Mouse (Mus musculus): ENCODE results near the gene Ndufs8. TPM values are rescaled to one million over a fixed set of nuclear protein-coding genes. Genes with fewer than 3 reads are reported as not detected.
A peak's percentile ranks its signal among the peaks of the same experiment; 100 is the strongest.
"Not testable (repeated sequence)": the region's sequence is repeated elsewhere in the genome, so short reads cannot be mapped to it uniquely, and the experiment has no call there.

The Ndufs8 gene
- 100 to 1,000 TPM; 205 to 212 TPM for total RNA-seq (2021)
- long read RNA-seq, experiment 1, transcript Ndufs8-201 (7 exons, 983 nt) = minor isoform, 38 of 281 reads
- long read RNA-seq, experiment 1, transcript Ndufs8-205 (7 exons, 780 nt) = major isoform, 196 of 281 reads
- long read RNA-seq, experiment 1, transcript Ndufs8-203 (7 exons, 977 nt) = minor isoform, 5 of 281 reads
- long read RNA-seq, experiment 1, partial matches to known transcripts = 33 of 281 reads
- long read RNA-seq, experiment 1, other reads (novel, unspliced or antisense) = 9 of 281 reads
- long read RNA-seq, experiment 2, transcript Ndufs8-205 (7 exons, 780 nt) = major isoform, 171 of 265 reads
- long read RNA-seq, experiment 2, transcript Ndufs8-201 (7 exons, 983 nt) = minor isoform, 35 of 265 reads
- long read RNA-seq, experiment 2, partial matches to known transcripts = 39 of 265 reads
- long read RNA-seq, experiment 2, other reads (novel, unspliced or antisense) = 15 of 265 reads

DNA sequence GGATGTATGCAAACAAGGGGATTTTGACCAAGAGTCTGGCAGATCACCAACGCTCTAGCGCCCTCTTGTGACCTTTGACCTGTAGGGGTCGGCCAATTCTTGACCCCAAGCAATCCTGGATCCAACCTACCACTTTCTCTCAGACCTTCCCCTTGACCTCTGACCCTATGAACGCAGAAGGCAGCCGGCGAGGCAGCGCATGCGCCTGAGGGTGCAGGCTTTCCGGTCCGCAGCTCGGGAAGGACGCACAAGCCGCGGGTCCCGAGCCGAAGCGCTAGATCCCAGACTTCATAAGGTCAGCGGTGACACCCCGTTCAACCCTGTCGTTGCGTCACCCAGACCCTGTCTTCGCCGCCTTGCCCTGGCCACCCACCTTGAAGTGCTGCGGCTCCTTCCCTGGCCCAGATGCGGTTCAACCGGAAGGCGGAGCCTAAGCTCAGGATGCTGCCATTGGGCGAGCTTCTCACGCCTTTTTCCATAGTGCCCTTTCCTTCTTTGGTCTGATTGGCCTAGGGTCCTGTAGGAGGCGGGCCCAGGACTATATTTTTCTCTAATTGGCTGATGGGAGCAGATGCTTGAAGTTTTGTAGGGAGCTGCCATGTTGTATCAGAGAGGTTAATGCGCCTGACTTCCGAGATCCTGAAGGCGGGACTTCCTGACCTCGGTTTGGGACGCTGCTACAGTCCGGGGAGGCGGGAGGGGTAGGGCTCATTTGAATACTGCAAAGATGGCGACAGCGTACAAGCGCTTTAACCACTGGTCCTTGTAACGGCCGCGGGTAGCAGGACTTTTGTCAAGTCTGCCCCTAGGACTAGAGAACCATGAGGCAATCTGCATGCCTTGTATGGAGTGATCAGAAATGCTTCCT lies at the start of gene Ndufs8:
TSS of gene Ndufs8 (minus strand) at position 438 of the 868 bp plus-strand sequence.
- DNase-seq (ENCODE audit: low spot score in 2 of 2) = peak; percentile 74 to 84

DNA sequence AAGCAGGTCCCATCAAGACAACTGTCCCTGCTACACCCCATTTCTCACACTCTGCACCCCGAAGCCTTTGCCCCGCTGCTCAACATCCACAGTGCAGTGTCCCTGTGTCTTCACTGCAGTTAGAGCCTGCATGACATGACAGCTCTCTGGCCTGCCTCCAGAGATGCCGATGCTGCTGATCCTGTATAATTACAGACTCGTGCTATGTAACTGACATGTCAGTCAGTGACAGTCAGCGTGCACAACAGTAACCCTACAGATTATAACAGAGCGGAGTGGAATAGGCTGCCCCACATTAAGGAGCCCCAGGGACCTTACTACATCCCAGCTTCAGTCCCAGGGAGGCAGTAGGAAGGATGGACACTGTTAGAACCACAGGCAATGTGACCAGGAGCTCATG lies 49.2 kb upstream of the Ndufs8 start:
- DNase-seq (ENCODE audit: low spot score in 2 of 2) = not testable (repeated sequence)

DNA sequence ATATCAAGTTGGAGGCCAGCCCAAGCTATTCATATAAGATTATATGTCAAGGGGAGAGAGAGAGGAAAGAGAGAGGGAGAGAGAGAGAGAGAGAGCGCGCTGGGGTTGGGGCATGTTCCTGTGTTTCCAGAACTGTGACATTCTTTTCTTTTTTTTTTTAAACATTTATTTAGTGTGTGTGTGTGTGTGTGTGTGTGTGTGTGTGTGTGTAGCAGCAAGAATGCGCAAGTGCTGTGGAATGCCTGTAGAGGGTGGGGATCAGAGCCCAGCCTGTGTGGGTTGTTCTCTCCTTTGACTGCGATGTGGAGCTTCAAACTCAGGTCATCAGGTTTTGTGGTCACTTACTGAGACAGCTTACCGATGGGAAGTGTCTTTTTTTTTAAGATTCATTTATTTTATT lies 47.6 kb upstream of the Ndufs8 start:
- no peak for DNase-seq (ENCODE audit: low spot score in 2 of 2)

DNA sequence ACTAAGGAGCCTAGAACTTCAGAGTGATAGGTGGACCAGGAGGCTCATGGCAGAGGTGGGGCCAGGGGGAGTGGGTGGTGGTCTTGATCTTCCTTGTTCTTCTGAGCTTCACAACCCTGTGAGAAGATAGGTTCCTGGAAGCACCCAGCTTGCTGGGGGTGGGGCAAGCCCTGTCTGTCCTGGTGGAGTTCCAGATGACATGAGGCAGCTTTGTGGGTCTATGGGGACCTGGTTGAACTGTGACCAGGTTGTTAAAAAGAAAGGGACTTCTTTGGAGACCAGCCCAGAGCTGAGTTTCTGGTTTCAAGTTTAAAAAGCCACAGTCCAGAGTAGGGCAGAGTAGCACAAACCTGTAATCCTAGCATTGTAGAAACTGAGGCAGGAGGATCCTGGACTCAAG lies 46.5 kb upstream of the Ndufs8 start:
- no peak for DNase-seq (ENCODE audit: low spot score in 2 of 2)

DNA sequence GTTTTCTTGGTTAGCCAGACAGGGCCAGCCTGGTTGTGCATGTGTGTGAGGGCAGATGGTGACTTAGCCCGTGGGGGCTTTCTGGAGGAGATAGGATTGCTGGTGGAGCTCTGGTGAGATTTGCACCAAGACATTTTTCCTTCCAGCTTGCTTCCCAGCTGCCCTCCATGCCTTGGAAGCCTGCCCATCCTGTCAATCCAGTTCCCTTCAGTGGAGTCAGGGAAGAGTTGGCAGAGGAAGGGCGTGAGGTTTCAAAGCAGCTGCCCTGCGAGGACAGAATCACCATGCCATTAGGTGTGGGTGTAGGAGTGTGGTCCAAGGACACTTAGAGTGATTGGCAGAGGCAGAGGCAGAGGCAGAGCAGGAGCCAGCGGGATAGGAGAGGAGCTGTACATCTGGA lies 45.9 kb upstream of the Ndufs8 start, which contains the start of gene Aldh3b3:
TSS of gene Aldh3b3 (plus strand) at position 176 of the 400 bp plus-strand sequence.
- DNase-seq (ENCODE audit: low spot score in 2 of 2) = no peak

DNA sequence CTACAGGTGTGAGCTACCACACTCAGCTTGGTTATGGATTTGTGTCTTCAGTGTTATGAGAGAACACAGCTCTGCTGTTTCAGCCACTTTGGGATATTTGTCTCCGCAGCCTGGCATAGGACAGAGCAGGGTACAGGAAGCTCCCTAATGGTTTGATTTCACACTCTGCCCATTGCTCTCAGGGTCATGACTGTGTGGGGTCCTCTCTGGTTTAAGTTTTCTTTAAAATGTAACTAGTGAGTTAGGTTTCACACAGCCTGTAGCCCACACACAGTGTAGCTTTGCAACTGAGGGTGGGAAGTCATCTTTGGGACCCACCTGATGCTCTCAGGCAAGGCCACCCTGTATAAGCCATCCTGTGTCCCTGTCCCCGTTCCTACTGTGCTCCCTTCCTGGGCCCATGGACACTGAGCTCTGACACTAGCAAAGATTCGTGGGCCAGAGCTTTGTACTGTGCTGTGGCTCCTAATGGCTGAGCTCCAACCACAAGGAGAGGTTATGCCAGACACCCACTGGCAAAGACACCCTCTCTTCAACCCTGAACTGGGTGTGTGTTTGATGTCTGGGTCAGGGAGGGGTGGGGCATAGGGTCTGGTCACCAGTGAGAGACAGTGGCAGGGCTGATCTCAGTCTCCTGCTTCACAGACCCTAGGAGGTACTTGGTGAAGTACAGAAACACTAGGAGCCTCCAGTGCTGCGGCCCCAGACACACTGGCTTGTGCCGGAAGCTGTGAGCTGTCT lies 44.9 kb upstream of the Ndufs8 start:
- DNase-seq (ENCODE audit: low spot score in 2 of 2) = not testable (repeated sequence)

DNA sequence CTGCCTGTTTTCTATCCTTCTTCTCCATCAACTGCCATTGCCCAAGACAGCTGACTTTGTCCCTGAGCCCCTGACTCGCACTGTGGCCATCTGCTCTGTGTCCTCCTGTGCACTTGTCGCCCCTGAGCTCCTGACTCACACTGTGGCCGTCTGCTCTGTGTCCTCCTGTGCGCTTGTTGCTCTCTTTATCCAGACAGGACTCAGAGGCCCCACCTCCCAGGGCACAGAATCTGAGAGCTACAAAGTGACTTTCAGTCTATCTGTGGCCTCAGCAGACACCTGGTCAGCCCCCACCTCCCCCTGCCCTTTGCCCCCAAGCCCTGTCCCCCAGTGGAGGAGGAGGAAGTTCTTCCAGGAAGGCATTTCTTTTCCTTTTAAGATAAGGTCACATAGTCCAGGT lies 43.2 kb upstream of the Ndufs8 start:
- no peak for DNase-seq (ENCODE audit: low spot score in 2 of 2)

DNA sequence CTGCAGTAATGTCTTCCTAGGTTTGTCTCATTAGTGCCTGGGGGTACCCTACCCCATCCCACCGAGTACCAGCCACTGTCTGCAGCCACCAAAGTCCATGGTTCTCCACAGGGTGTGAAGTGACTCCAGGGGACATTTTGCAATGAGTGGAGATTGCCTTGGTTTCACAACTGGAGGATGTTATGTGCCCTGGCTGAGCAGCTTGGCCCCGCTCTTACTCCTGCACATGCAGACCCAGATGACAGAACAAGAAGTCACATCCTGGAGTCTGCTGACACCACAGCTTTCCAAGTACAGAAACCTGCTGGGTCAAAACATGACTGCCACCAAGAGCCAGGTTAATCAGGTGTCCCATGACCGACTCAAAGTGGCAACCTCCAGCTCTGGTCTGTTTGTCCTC lies 42.5 kb upstream of the Ndufs8 start:
- no peak for DNase-seq (ENCODE audit: low spot score in 2 of 2)

DNA sequence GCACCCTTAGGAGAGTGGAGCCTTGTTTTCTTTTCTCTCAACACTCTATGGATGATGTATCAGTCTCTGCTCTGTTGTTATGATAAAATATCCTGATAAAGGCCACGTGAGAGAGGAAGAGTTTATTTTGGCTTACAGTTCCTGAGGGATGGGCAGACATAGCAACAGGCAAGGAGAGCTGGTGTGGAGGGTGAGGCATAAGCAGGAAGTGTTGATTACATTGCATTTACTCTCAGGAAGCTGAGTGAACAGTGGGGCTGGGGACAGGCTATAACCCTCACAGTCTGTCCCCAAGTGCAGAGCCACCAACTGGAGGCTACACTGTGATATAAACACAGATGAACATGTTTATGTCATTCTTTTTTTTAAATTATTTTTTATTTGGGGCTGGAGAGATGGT lies 39.5 kb upstream of the Ndufs8 start:
- DNase-seq (ENCODE audit: low spot score in 2 of 2) = no peak

DNA sequence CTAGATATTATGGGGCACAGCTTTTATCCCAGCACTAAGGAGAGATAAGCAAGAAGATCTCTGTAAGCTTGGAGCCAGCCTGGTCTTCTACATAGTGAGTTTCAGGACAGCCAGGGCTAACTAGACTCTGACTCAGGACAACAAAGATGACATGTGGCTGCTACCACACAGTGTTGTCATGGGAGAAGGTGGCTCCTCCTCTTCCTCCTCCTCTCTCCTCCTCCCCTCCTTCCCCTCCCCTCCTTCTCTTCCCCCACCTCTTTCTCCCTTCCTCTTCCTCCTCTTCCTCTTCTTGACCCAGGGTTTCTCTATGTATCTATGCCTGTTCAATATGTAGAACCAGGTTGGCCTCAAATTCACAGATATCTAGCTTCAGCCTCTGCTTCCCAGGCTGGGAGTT lies 38.9 kb upstream of the Ndufs8 start:
- no peak for DNase-seq (ENCODE audit: low spot score in 2 of 2)

DNA sequence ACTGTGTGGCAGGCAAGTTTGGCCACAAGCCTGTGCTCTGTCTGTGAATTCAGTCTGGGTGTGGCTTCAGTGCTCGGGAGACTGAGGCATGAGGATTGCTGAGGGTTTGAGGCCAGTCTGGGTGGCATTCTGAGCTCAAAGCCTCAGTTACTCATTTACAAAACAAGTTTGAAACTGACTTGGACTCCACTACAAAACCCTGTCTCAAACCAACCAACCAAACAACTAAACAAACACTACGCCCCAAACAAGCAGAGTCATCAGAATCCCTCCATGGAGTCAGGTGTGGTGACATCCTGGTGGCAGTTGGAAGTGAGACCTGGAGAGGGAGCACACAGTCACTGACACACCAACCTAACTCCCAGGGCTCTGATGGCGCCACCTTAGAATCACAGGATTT lies 37.8 kb upstream of the Ndufs8 start:
- no peak for DNase-seq (ENCODE audit: low spot score in 2 of 2)

DNA sequence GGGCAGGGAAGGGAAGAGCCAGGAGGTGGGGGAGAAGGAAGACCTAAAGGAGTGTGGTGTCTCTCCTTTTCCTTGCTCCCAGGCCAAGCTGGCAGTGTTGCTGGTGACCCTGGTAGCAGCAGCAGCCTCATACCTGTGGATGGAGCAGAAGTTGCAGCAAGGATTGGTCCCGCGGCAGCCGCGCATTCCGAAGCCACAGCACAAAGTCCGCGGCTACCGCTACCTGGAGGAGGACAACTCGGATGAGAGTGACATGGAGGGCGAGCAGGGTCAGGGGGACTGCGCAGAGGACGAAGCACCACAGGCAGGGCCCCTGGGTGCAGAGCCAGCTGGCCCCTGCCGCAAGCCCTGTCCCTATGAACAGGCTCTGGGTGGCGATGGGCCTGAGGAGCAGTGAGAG lies 36.0 kb upstream of the Ndufs8 start:
- no peak for DNase-seq (ENCODE audit: low spot score in 2 of 2)

DNA sequence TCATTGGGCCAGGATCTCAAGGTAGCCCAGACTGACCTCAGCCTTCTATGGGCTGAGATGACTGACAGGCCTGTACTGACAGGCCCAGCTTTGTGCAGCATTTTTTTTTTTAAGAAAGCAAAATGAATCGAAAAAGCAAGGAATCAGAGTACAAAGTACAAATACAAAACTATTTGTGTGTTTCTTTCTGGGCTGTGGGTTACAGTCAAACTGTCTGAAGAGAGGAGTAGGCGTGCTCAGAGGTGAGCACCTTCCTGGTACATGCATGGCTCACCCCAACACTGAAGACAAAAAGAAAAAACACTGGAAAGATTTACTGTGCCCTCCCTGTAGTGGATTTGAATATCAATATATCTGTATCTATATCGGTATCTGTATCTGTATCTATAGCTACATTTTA lies 35.2 kb upstream of the Ndufs8 start:
- DNase-seq (ENCODE audit: low spot score in 2 of 2) = no peak

DNA sequence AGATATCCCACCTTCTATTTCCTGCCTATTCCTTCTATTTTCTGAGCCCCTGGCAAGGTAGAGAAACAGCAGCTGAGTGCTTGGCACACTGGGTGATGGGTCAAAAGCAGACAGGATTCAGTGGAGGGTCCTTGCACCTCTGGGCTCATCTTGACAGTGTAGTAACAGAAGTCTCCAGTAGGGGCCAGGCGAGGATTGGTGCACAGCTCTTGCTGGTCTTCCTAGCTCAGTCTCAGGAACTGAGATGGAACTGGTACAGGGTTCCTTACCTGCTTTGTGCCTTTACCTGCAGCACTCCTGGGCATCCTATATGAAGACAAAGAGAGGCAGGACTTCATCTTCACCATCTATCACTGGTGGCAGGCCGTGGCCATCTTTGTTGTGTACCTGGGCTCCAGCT lies 34.1 kb upstream of the Ndufs8 start:
- DNase-seq (ENCODE audit: low spot score in 2 of 2) = peak in 1 of 2 experiments; percentile 49

DNA sequence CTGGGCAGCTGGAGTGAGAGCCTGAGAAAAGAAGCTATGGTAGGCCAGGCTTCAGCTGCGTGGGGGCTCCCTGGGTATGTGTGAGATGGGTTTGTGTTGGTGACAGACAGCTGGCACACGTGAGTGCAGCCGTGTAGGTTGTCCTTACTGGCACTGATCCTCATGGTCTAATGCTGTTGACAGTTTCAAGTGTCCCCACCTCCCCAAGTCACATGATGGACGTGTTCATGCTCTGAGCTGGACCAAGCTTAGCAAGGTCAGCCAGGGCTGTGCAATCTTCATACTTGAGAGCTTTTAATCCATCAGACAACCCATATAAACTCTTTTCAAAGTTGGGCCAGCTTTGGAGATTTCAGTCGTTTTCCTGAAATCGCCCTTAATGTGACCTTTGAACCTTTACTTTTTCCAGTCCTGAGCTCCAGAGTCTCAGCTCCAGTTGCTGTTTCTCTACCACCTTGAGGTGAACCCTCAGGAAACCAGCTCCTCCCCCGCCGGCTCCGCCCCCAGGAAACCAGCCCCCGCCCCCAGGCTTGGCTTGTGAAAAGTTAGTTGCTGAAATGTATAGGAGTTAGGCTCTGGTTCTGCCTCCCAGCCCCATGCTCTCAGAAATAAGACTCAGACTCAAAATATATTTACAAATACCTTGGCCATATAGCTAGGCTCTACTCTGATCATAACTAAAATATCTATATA lies 33.4 kb upstream of the Ndufs8 start:
- DNase-seq (ENCODE audit: low spot score in 2 of 2) = no peak

DNA sequence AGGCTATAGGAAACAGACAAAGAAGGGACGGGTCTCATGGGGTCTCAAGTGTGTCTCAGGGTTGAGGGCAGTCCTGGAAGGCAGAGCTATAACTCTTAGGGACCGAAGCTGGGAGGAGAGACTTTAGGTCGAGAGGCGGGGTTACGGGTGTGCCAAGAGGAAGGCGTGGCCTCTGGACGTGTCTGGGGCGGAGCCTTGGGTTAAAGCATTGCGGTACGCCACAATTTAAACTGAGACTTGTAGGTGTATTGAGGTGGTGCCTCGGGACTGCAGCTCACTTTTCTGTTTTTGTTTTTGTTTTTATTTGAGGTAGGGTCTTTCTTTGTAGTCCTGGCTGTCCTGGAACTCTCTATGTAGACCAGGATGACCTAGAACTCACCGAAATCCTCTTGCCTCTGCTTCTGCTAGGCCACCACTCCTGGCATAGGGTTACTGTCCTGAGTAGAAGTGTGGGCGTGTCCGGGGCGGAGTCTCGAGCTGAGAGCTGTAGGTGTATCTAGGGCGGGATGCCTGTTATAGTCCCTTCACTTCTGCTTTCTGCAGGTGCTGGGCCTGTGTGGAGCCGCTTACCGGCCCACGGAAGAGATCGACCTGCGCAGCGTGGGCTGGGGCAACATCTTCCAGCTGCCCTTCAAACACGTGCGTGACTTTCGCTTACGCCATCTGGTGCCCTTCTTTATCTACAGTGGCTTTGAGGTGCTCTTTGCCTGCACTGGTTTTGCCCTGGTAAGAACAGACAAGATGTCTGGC lies 30.6 kb upstream of the Ndufs8 start:
- no peak for DNase-seq (ENCODE audit: low spot score in 2 of 2)

DNA sequence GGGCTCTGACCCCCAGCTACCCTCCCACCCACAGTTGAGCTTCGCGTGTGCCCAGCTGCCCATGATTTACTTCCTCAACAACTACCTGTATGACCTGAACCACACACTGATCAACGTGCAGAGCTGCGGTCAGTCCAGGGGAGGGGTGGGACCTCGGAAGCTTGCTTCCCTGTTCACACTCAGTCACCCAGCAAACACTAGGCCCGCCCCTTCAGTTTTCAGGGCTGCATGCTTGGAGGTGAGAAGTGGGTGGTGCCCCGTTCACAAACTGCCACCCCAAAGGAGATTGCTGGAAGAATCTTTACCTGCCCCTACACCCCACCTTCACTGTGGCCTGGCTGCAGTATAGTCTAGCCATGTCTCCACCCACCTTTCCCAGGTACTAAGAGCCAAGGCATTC lies 29.7 kb upstream of the Ndufs8 start:
- no peak for DNase-seq (ENCODE audit: low spot score in 2 of 2)

DNA sequence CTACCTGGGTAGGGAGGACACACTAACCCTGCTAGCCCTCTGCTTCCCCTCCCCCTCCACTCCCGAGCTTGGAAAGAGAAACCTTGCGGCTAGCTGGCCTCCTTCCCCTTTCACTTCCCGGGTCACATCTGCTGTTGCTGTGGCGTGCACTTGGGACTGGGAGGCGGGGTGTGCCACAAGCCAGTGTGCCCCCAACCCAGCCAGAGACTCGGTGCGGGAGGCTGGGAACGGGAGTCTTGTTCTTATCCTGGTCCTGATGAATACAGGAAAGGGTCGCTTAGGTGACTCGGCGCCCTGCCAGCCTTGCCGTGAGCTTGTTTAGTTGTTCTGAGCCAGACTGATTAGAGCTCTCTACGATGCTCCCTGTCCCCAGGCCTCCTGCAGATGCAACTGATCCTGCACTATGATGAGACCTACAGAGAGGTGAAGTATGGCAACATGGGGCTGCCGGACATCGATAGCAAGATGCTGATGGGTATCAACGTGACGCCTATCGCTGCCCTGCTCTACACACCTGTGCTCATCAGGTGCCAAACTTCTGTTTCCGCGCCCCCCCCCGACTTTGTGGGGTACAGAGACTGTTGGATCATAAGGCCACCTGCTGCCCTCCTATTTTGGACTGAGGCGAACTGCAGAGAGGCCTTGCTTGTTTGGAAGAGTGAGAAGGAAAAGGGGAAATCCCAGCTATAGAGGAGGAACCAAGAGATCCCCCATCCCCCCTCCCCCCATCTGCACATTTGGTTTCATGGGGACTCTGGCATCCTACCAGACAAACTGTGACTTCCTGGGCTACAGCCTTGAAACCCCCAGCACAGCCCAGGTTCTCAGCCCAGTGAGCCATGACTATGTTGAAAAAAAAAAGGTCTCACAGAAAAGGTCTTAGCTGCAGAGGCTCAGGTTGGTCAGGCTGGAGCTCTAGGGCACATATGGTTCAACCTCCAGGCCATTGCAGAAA lies 23.6 kb upstream of the Ndufs8 start:
- DNase-seq (ENCODE audit: low spot score in 2 of 2) = peak in 1 of 2 experiments; percentile 52
